Mouse (Mus musculus) midbrain, postnatal 0 days (tissue): ENCODE results near the gene Arid1b. TPM values are rescaled to one million over a fixed set of nuclear protein-coding genes. Genes with fewer than 3 reads are reported as not detected.
A peak's percentile ranks its signal among the peaks of the same experiment; 100 is the strongest.

Source experiments
- ATAC-seq: fragments of 200-750 bp; cut with Nextera tagmentation; 2 replicates; pipeline ENCODE4 v1.8.0; 2017; ENCODE audit warnings: moderate number of reproducible peaks, mild to moderate bottlenecking, moderate TSS enrichment, moderate library complexity; ENCODE audit not compliant: low FRiP score
- DNase-seq: peaks from one replicate; pipeline ENCODE4 v3.0.0-alpha.2; 2015; ENCODE audit warnings: low spot score
- H3K27ac ChIP-seq: fragments of 300-500 bp; sonication (generic); 2 replicates; pipeline ENCODE4 v1.5.1; 2014; ENCODE audit warnings: low read depth, mild to moderate bottlenecking, low read length, mixed read lengths
- H3K27me3 ChIP-seq: fragments of 300-500 bp; sonication (generic); 2 replicates; pipeline ENCODE4 v1.6.1; 2014; ENCODE audit warnings: low read length, control low read depth, mixed read lengths; ENCODE audit not compliant: insufficient read depth
- H3K36me3 ChIP-seq: fragments of 300-500 bp; sonication (generic); 2 replicates; pipeline ENCODE4 v1.6.1; 2014; ENCODE audit warnings: low read length, control low read depth, mixed read lengths; ENCODE audit not compliant: insufficient read depth
- H3K4me1 ChIP-seq: fragments of 300-500 bp; sonication (generic); 2 replicates; pipeline ENCODE4 v1.6.1; 2014; ENCODE audit warnings: mild to moderate bottlenecking, control low read depth, antibody characterized with exemption, low read length, mixed read lengths; ENCODE audit not compliant: insufficient read depth
- H3K4me2 ChIP-seq: fragments of 300-500 bp; sonication (generic); 2 replicates; pipeline ENCODE4 v1.6.1; 2014; ENCODE audit warnings: low read depth, mild to moderate bottlenecking, low read length, mixed read lengths; ENCODE audit not compliant: poor library complexity, severe bottlenecking
- H3K4me3 ChIP-seq: fragments of 300-500 bp; sonication (generic); 2 replicates; pipeline ENCODE4 v1.5.1; 2014; ENCODE audit warnings: low read depth, mild to moderate bottlenecking, low read length, moderate library complexity
- H3K9ac ChIP-seq: fragments of 300-500 bp; sonication (generic); replicated peaks from 2 replicates; pipeline ENCODE4 v1.6.1; 2014; ENCODE audit warnings: mild to moderate bottlenecking, low read length, moderate library complexity, mixed read lengths; ENCODE audit not compliant: poor library complexity, severe bottlenecking
- H3K9me3 ChIP-seq: fragments of 300-500 bp; sonication (generic); 2 replicates; pipeline ENCODE4 v1.6.1; 2016; ENCODE audit warnings: low read length, control low read depth
- CTCF ChIP-seq: IDR thresholded peaks from 2 replicates; pipeline ENCODE4 v1.5.1; 2016; ENCODE audit warnings: antibody characterized with exemption, mild to moderate bottlenecking
- WGBS: fragments of 180-500 bp; shearing (Covaris S2); extraction: QIAGEN DNeasy Blood & Tissue Kit; methylation state at CpG from one replicate; pipeline ENCODE4 v1.1.7; 2014; 5-methylcytosine and 5-hydroxymethylcytosine counted together
- polyA plus RNA-seq: library from polyadenylated mRNA; unstranded; fragments of >200 nt; fragmentation: Nextera tagmentation; extraction: Ambion mirVana; gene quantifications from 2 replicates; pipeline ENCODE4 v1.2.1, GENCODE M21; 2015
- total RNA-seq: library from RNA; depleted of rRNA; stranded (reverse); fragments of >200 nt; gene quantifications from 2 replicates; pipeline ENCODE4 v1.2.3, GENCODE M21; 2014

Gene Arid1b
- total and polyA plus RNA-seq, 2 experiments from 2014 or later, result 11.9 to 73.3 TPM

DNA sequence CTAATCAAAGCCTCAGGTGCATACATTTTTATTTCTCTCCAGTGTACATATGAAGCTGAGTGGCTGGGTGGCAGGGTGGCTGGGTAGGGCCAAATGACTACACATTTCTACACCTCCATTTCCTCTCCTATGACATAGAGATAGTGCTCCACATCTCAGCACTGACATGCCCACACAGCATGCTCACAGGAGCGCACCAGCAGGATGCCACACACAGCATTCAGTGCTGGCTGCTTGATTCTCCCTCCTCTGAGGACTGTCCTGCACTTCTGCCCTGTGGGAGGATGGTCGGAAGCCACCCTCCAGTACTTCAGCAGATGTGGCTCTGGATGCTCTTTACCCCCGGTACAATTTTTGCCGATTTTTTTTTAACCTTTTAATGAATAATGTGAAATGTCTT is 172.0 kb downstream of the Arid1b start:
- Histone ChIP-seq H3K27ac (no peak overlapping the region), H3K4me2 (no peak overlapping the region), H3K27me3 (no peaks in the 10 kb centered on the region), H3K9ac (no peak overlapping the region), H3K36me3 (no peaks in the 10 kb centered on the region), H3K4me3 (no peak overlapping the region), H3K9me3 (no peaks in the 10 kb centered on the region), H3K4me1 (peaks cover 18% of the 10 kb centered on the region)
- DNase-seq (no peak), ATAC-seq (no peak)
- WGBS, result 78% methylated on average over 4 of the region's 4 CpGs
- TF ChIP-seq CTCF, result no peak

DNA sequence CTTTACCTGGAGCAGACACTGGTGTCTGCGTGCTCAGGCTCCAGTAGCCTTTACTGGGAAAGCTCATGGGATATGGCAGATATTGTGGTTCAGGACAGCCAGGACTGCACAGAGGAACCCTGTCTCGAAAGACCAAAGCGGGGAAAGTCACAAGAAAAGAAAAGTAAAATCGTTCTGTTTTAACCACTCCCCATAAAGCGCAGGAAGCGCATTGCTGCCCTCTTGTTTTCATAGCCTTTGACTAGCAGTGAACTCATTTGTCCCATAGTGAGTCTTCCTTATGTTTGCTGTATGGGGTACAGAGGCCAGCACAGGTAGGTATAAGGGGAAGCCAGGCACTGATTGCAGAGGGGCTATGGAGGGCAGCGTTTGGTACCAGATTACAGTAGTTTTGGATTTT is 173.9 kb downstream of the Arid1b start:
- ATAC-seq (no peak), DNase-seq (no peak)
- Histone ChIP-seq H3K36me3 (no peaks in the 10 kb centered on the region), H3K9me3 (no peaks in the 10 kb centered on the region), H3K4me2 (no peak overlapping the region), H3K9ac (no peak overlapping the region), H3K4me1 (peaks cover 19% of the 10 kb centered on the region), H3K27ac (no peak overlapping the region), H3K27me3 (no peaks in the 10 kb centered on the region), H3K4me3 (no peak overlapping the region)
- peak; percentile 38; the same call in 1 of the 2 replicates for TF ChIP-seq CTCF
- WGBS, result 80% methylated on average over 7 of the region's 7 CpGs

DNA sequence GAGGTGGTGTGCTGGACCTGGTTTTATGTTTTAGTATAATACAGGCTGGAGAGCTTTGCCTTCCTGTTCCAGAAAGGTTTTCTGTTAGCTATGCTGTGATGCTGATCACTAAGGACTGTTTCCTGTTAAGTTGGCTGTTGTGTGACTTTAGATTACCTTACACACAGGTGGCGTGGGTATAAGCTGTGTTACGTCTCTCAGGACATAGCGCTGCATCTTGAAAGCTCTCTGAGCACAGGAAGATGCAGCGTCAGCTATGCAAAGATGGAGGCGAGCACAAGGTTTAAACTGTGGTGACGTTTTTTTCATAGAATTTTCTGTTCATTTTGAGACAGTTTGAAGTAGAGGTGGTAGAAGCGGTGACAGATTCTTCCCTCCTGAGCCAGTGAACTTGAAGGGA is 174.5 kb downstream of the Arid1b start:
- no peaks in the 10 kb centered on the region for H3K27me3 ChIP-seq
- no peaks in the 10 kb centered on the region for H3K36me3 ChIP-seq
- no peak for DNase-seq
- no peak overlapping the region for H3K4me3 ChIP-seq
- no peak overlapping the region for H3K9ac ChIP-seq
- 77% methylated on average over 7 of the region's 7 CpGs for WGBS
- no peak for TF ChIP-seq CTCF
- no peaks in the 10 kb centered on the region for H3K9me3 ChIP-seq
- no peak for ATAC-seq
- peaks cover 19% of the 10 kb centered on the region for H3K4me1 ChIP-seq
- H3K4me2 ChIP-seq, result no peak overlapping the region
- no peak overlapping the region for H3K27ac ChIP-seq

DNA sequence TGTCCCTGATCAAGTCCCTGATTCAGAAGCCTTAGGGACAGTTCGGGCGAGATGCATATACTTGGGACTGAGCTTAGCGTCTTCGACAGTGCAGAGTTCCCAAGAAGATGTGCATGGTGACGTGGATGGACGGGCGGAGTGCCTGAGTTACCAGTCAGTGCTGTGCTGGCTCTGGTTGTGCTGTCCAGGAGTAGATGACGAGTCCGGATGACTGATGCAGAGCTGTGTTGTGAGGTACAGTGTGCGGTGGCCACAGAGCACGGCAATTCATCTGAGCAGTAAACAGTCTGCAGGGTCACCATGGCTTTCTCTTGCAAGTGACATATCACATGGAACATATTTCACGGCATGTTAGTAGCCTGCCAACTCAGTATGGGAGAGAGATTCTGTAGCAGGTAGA is 176.2 kb downstream of the Arid1b start:
- no peak for ATAC-seq
- Histone ChIP-seq H3K9ac (no peak overlapping the region), H3K4me2 (no peak overlapping the region), H3K27ac (no peak overlapping the region), H3K4me1 (peaks cover 13% of the 10 kb centered on the region; the same call in 1 of the 2 replicates), H3K9me3 (no peaks in the 10 kb centered on the region), H3K36me3 (no peaks in the 10 kb centered on the region), H3K27me3 (no peaks in the 10 kb centered on the region), H3K4me3 (no peak overlapping the region)
- no peak for DNase-seq
- TF ChIP-seq CTCF, result no peak
- 93% methylated on average over 12 of the region's 12 CpGs for WGBS

DNA sequence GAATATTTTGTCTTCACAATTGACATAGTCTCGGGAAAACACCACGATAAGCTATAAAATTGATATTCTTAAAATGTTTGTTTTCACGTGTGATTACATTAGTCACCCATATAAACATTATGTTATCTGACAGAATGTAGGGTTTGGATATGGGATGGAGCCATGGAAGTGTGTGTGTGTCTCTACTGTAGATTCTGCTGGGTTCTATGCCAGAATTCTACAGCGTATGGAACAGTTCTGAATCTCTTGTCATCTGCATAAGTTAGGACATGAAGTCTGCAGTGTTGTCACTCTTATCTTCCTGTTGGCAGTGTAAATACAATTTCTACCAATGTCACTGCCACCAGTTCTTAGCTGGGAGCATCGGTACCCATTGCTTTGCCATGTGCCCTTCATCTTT is 177.3 kb downstream of the Arid1b start:
- ATAC-seq (no peak), DNase-seq (no peak)
- no peak for TF ChIP-seq CTCF
- H3K27ac ChIP-seq, result no peak overlapping the region
- WGBS, result 89% methylated on average over 5 of the region's 5 CpGs
- H3K9ac ChIP-seq, result no peak overlapping the region
- no peaks in the 10 kb centered on the region for H3K9me3 ChIP-seq
- no peak overlapping the region for H3K4me3 ChIP-seq
- H3K36me3 ChIP-seq, result no peaks in the 10 kb centered on the region
- peaks cover 13% of the 10 kb centered on the region; the same call in 1 of the 2 replicates for H3K4me1 ChIP-seq
- H3K27me3 ChIP-seq, result no peaks in the 10 kb centered on the region
- H3K4me2 ChIP-seq, result no peak overlapping the region

DNA sequence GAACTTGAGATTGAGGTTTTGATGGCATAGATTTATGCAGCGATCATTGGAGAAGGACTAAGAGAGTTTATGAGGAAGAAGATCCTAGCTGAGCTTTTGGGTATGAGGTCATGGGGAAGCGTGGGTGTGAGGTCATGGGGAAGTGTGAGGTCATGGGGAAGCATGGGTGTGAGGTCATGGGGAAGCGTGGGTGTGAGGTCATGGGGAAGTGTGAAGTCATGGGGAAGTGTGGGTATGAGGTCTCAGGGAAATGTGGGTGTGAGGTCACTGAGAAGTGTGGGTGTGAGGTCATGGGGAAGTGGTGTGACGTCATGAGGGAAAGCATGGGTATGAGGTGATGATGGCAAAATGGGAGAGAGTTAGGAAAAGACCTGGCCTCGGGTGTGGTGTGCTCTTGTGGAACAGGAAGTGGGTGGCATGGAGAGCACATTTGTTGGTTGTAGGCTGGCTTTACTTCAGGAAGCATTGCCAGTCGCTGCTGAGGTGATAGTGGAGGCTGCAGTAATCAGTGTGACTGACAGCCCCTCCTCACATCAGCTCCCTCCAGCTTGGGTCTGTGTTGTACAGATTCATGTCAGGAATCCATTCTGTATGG is 180.4 kb downstream of the Arid1b start:
- Histone ChIP-seq H3K27ac (no peak overlapping the region), H3K27me3 (no peaks in the 10 kb centered on the region), H3K9me3 (no peaks in the 10 kb centered on the region), H3K4me3 (no peak overlapping the region), H3K4me2 (no peak overlapping the region), H3K9ac (no peak overlapping the region), H3K4me1 (0 out of 2 replicates have a peak, but pooled peaks cover 3% of the 10 kb centered on the region), H3K36me3 (no peaks in the 10 kb centered on the region)
- 85% methylated on average over 6 of the region's 6 CpGs for WGBS
- ATAC-seq (no peak), DNase-seq (no peak)
- no peak for TF ChIP-seq CTCF
